11 mouse cellular contexts compared by ENCODE assay signal in the genomic region with DNA sequence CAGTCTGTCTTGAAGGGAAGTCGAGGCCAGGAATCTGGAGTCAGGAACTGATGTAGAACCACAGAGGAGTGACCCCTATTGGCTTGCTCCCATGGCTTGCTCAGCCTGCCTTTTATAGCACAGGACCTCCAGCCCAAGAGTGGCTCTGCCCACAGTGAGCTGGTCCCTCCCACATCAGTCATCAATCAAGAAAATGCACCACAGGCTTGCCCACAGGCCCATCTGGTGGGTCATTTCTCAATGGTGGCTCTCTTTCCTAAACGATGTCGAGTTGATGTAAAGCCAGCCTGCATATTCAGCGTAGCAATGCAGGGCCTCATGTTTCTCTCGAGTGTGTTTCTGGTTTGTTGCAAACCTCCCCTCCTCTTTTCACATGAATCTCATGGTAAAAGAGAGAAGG.
DNase-seq lines count a peak whose midpoint lies in the region; ATAC-seq lines count a peak whose summit lies in the region.
"Had no signal": no experiment of that assay in that cellular context is flagged by ENCODE, and none has a peak within 500 bp of the region (broad histone marks: within the 10 kb centered on the region; RNA-seq: fewer than 3 reads in every experiment).

No protein-coding gene starts in this region.

- no peak overlapping the region for H3K4me2 ChIP-seq in heart, embryonic 15.5 days
- peak overlapping the region; percentile 26 for H3K4me2 ChIP-seq in embryonic facial prominence, embryonic 13.5 days

- ATAC-seq in heart, embryonic 15.5 days (replicated peaks; ENCODE audit: insufficient number of reproducible peaks, insufficient read depth, low FRiP score, low read depth), result no peak
- ATAC-seq in embryonic facial prominence, embryonic 13.5 days (ENCODE audit: insufficient number of reproducible peaks, insufficient read depth, low FRiP score, low TSS enrichment, low read depth), result no peak
- ATAC-seq: CD4-positive, CD25-positive, alpha-beta regulatory T cell, adult 4 months had no signal

- no peak overlapping the region for H3K4me3 ChIP-seq in heart, embryonic 15.5 days
- no peak overlapping the region for H3K4me3 ChIP-seq in embryonic facial prominence, embryonic 13.5 days
- 0 out of 2 replicates have a peak overlapping the region, but pooled peaks have one; percentile 14 for H3K4me3 ChIP-seq in limb, embryonic 10.5 days
- H3K4me3 ChIP-seq: erythroblast, embryonic 14.5 days had no signal

- DNase-seq in heart, adult 9 months (ENCODE audit: low spot score in 2 of 2), result no peak
- DNase-seq in 3T3-L1 (ENCODE audit: low read depth, low spot score), result peak; percentile 38
- DNase-seq in limb, embryonic 10.5 days (ENCODE audit: low spot score), result peak; percentile 54
- no peak for DNase-seq in urinary bladder, postnatal 25 days (ENCODE audit: low spot score)
- DNase-seq in urinary bladder, adult 2 months (ENCODE audit: low spot score), result no peak
- DNase-seq in ovary, postnatal 36 days (ENCODE audit: low spot score), result no peak
- DNase-seq: kidney, postnatal 25 days had no signal

- H3K27ac ChIP-seq in heart, embryonic 15.5 days, result peak overlapping the region; percentile 25; the same call in 1 of the 2 replicates
- H3K27ac ChIP-seq in embryonic facial prominence, embryonic 13.5 days, result peak overlapping the region; percentile 75
- H3K27ac ChIP-seq in limb, embryonic 10.5 days, result peak overlapping the region; percentile 75

- H3K36me3 ChIP-seq in heart, embryonic 15.5 days, result no peaks in the 10 kb centered on the region
- peaks cover 11% of the 10 kb centered on the region; the same call in 1 of the 2 replicates for H3K36me3 ChIP-seq in embryonic facial prominence, embryonic 13.5 days
- peaks cover 3% of the 10 kb centered on the region; the same call in 1 of the 2 replicates for H3K36me3 ChIP-seq in limb, embryonic 10.5 days

- no peak overlapping the region for H3K9ac ChIP-seq in heart, embryonic 15.5 days
- peak overlapping the region; percentile 32; the same call in 1 of the 2 replicates for H3K9ac ChIP-seq in embryonic facial prominence, embryonic 13.5 days

- 56% methylated on average over 5 of the region's 5 CpGs for WGBS in heart, embryonic 15.5 days
- 20% methylated on average over 5 of the region's 5 CpGs for WGBS in embryonic facial prominence, embryonic 13.5 days
- 36% methylated on average over 5 of the region's 5 CpGs for WGBS in limb, embryonic 10.5 days

- no peaks in the 10 kb centered on the region for H3K9me3 ChIP-seq in heart, embryonic 15.5 days (replicated peaks)
- H3K9me3 ChIP-seq in embryonic facial prominence, embryonic 13.5 days, result no peaks in the 10 kb centered on the region
- H3K9me3 ChIP-seq in limb, embryonic 10.5 days (replicated peaks), result no peaks in the 10 kb centered on the region

- peaks cover 55% of the 10 kb centered on the region for H3K4me1 ChIP-seq in heart, embryonic 15.5 days (replicated peaks)
- peaks cover 56% of the 10 kb centered on the region for H3K4me1 ChIP-seq in embryonic facial prominence, embryonic 13.5 days
- peaks cover 44% of the 10 kb centered on the region for H3K4me1 ChIP-seq in limb, embryonic 10.5 days

- H3K27me3 ChIP-seq in heart, embryonic 15.5 days, result no peaks in the 10 kb centered on the region
- no peaks in the 10 kb centered on the region for H3K27me3 ChIP-seq in embryonic facial prominence, embryonic 13.5 days
- no peaks in the 10 kb centered on the region for H3K27me3 ChIP-seq in limb, embryonic 10.5 days (ENCODE audit: low read depth, poor library complexity, severe bottlenecking)

Comparison
In these comparisons a context has a peak if more than half of its experiments do, and no peak if none do; other contexts are left out.
1. H3K27ac ChIP-seq: peak in every context shown above with its lines; median percentile 75 in embryonic facial prominence, embryonic 13.5 days; 75 in limb, embryonic 10.5 days; 25 in heart, embryonic 15.5 days.
2. DNase-seq: peak in 3T3-L1 (single experiment) and limb, embryonic 10.5 days (single experiment); none in heart, adult 9 months (0 of 2), urinary bladder, postnatal 25 days (single experiment), urinary bladder, adult 2 months (single experiment) and ovary, postnatal 36 days (single experiment).